Mouse (Mus musculus) C2C12 (cell line): ENCODE results near the gene Oit1. TPM values are rescaled to one million over a fixed set of nuclear protein-coding genes. Genes with fewer than 3 reads are reported as not detected.

ENCODE experiments used
- H3K27me3 ChIP-seq: one replicate; pipeline ENCODE4 v1.6.1; 2011; ENCODE audit not compliant: control insufficient read depth, insufficient read depth, insufficient read length
- H3K36me3 ChIP-seq: one replicate; pipeline ENCODE4 v1.6.1; 2011; ENCODE audit not compliant: control insufficient read depth, insufficient read depth
- H3K4me3 ChIP-seq: one replicate; pipeline ENCODE4 v1.5.1; 2011; ENCODE audit warnings: mild to moderate bottlenecking, control low read depth; ENCODE audit not compliant: poor library complexity, insufficient read depth, severe bottlenecking
- H3K79me2 ChIP-seq: one replicate; pipeline ENCODE4 v1.6.1; 2011; ENCODE audit not compliant: control insufficient read depth, insufficient read depth
- H3K79me3 ChIP-seq: one replicate; pipeline ENCODE4 v1.6.1; 2011; ENCODE audit warnings: low read depth, control low read depth
- H3ac ChIP-seq: one replicate; pipeline ENCODE3; 2011; ENCODE audit warnings: low read depth; ENCODE audit not compliant: control insufficient read depth, insufficient read length
- CEBPB ChIP-seq: IDR thresholded peaks from one replicate; pipeline ENCODE4 v1.6.1; 2011; ENCODE audit warnings: low read depth, mild to moderate bottlenecking, control low read depth, moderate library complexity
- CTCF ChIP-seq: IDR thresholded peaks from one replicate; pipeline ENCODE4 v1.5.1; 2011; ENCODE audit not compliant: control insufficient read depth, insufficient read depth, insufficient read length
- FOSL1 ChIP-seq: IDR thresholded peaks from one replicate; pipeline ENCODE4 v1.8.0; 2011; ENCODE audit warnings: mild to moderate bottlenecking, low read length; ENCODE audit not compliant: poor library complexity, insufficient read depth, severe bottlenecking
- MAX ChIP-seq: IDR thresholded peaks from one replicate; pipeline ENCODE4 v1.6.1; 2011; ENCODE audit warnings: mild to moderate bottlenecking, control low read depth
- MYOD1 ChIP-seq: IDR thresholded peaks from one replicate; pipeline ENCODE4 v1.6.1; 2011; ENCODE audit warnings: low read depth; ENCODE audit not compliant: control insufficient read depth, insufficient read length
- MYOG ChIP-seq: IDR thresholded peaks from one replicate; pipeline ENCODE4 v1.6.1; 2011; ENCODE audit not compliant: control insufficient read depth, insufficient read length; ENCODE audit errors: extremely low read depth
- USF1 ChIP-seq: IDR thresholded peaks from one replicate; pipeline ENCODE4 v1.6.1; 2011; ENCODE audit warnings: low read depth, mild to moderate bottlenecking, control low read depth, moderate library complexity
- polyA plus RNA-seq: library from polyadenylated mRNA; unstranded; fragments of >200 nt; fragmentation: generic; extraction: Trizol; gene quantifications from one replicate; pipeline ENCODE4 v1.2.1, GENCODE M21; 2012; ENCODE audit warnings: missing spikeins

Oit1 gene
- polyA plus RNA-seq, 1 experiment, result not detected

GRCm38 (mm10) chr14:8332314-8333252 lies 46.0 kb downstream of the Oit1 start:
- no peaks in the 10 kb centered on the region for H3K79me2 ChIP-seq
- H3K36me3 ChIP-seq, result no peaks in the 10 kb centered on the region
- H3K27me3 ChIP-seq, result no peaks in the 10 kb centered on the region
- H3K4me3 ChIP-seq, result no peak overlapping the region
- no peaks in the 10 kb centered on the region for H3K79me3 ChIP-seq
- H3ac ChIP-seq, result peak overlapping the region; percentile 46
- peak; percentile 70 for TF ChIP-seq MYOD1
- no peak for TF ChIP-seq CEBPB

GRCm38 (mm10) chr14:8331307-8331905 lies 47.1 kb downstream of the Oit1 start:
- Histone ChIP-seq H3K27me3 (no peaks in the 10 kb centered on the region), H3K36me3 (no peaks in the 10 kb centered on the region), H3K4me3 (no peak overlapping the region), H3K79me3 (no peaks in the 10 kb centered on the region), H3ac (no peak overlapping the region), H3K79me2 (no peaks in the 10 kb centered on the region)
- TF ChIP-seq MAX (no peak), MYOD1 (no peak), CTCF (no peak), USF1 (no peak), FOSL1 (no peak), MYOG (no peak)

- no peak overlapping the region for H3K4me3 ChIP-seq
- H3K27me3 ChIP-seq, result no peaks in the 10 kb centered on the region
- TF ChIP-seq MAX (no peak), FOSL1 (no peak), MYOD1 (no peak), MYOG (no peak), CTCF (no peak), CEBPB (no peak)
- no peaks in the 10 kb centered on the region for H3K79me2 ChIP-seq
- no peaks in the 10 kb centered on the region for H3K36me3 ChIP-seq
- no peaks in the 10 kb centered on the region for H3K79me3 ChIP-seq
- no peak overlapping the region for H3ac ChIP-seq
Observed at GRCm38 (mm10) chr14:8330390-8330789, 48.2 kb downstream of the Oit1 start.

- Histone ChIP-seq H3K4me3 (no peak overlapping the region), H3ac (no peak overlapping the region), H3K36me3 (no peaks in the 10 kb centered on the region), H3K27me3 (no peaks in the 10 kb centered on the region), H3K79me3 (no peaks in the 10 kb centered on the region), H3K79me2 (no peaks in the 10 kb centered on the region)
- TF ChIP-seq MYOD1, result no peak
- no peak for TF ChIP-seq CEBPB
- TF ChIP-seq CTCF, result no peak
- TF ChIP-seq MYOG, result no peak
- TF ChIP-seq MAX, result no peak
- no peak for TF ChIP-seq USF1
- TF ChIP-seq FOSL1, result no peak
Observed at GRCm38 (mm10) chr14:8329552-8329951, 49.0 kb downstream of the Oit1 start.

GRCm38 (mm10) chr14:8327371-8327770 lies 51.2 kb downstream of the Oit1 start:
- no peaks in the 10 kb centered on the region for H3K79me3 ChIP-seq
- H3K27me3 ChIP-seq, result no peaks in the 10 kb centered on the region
- TF ChIP-seq FOSL1 (no peak), MYOD1 (no peak), MAX (no peak), MYOG (no peak), CEBPB (no peak), USF1 (no peak), CTCF (no peak)
- no peaks in the 10 kb centered on the region for H3K36me3 ChIP-seq
- H3ac ChIP-seq, result no peak overlapping the region
- H3K4me3 ChIP-seq, result no peak overlapping the region
- no peaks in the 10 kb centered on the region for H3K79me2 ChIP-seq

- TF ChIP-seq CEBPB (no peak), USF1 (no peak), FOSL1 (no peak), MYOG (no peak), CTCF (no peak), MAX (no peak), MYOD1 (no peak)
- no peak overlapping the region for H3ac ChIP-seq
- H3K36me3 ChIP-seq, result no peaks in the 10 kb centered on the region
- H3K79me2 ChIP-seq, result no peaks in the 10 kb centered on the region
- no peaks in the 10 kb centered on the region for H3K27me3 ChIP-seq
- H3K4me3 ChIP-seq, result no peak overlapping the region
- H3K79me3 ChIP-seq, result no peaks in the 10 kb centered on the region
Observed at GRCm38 (mm10) chr14:8326961-8327360, 51.6 kb downstream of the Oit1 start.
